Mouse (Mus musculus) small intestine, adult 2 months (tissue): Measurements from ENCODE around the gene Mark3. TPM values are rescaled to one million over a fixed set of nuclear protein-coding genes. Genes with fewer than 3 reads are reported as not detected.
"Not testable (repeated sequence)": the region's sequence is repeated elsewhere in the genome, so short reads cannot be mapped to it uniquely, and the experiment has no call there.

Experiments
- H3K27ac ChIP-seq: fragments of 200-500 bp; 2 replicates; pipeline ENCODE4 v1.5.1; 2012; ENCODE audit warnings: low read depth, low read length, control low read depth, inconsistent platforms; ENCODE audit not compliant: insufficient read depth
- H3K27me3 ChIP-seq: fragments of 200-500 bp; 2 replicates; pipeline ENCODE4 v1.6.1; 2012; ENCODE audit warnings: mild to moderate bottlenecking, moderate library complexity, low read length, inconsistent platforms; ENCODE audit not compliant: control insufficient read depth, insufficient read depth
- H3K36me3 ChIP-seq: fragments of 200-500 bp; 2 replicates; pipeline ENCODE4 v1.6.1; 2012; ENCODE audit warnings: mild to moderate bottlenecking, low read length, control low read depth, inconsistent platforms; ENCODE audit not compliant: control insufficient read depth, insufficient read depth
- H3K4me1 ChIP-seq: fragments of 200-500 bp; 2 replicates; pipeline ENCODE4 v1.6.1; 2012; ENCODE audit warnings: low read length, inconsistent platforms, mixed read lengths; ENCODE audit not compliant: control insufficient read depth, insufficient read depth, insufficient read length
- H3K4me3 ChIP-seq: fragments of 200-500 bp; 2 replicates; pipeline ENCODE4 v1.5.1; 2012; ENCODE audit warnings: low read depth, mild to moderate bottlenecking, control low read depth, inconsistent platforms, low read length, moderate library complexity
- CTCF ChIP-seq: fragments of 200-500 bp; IDR thresholded peaks from 2 replicates; pipeline ENCODE4 v1.5.1; 2012; ENCODE audit warnings: low read depth, mild to moderate bottlenecking, control low read depth, inconsistent platforms, low read length, moderate library complexity, mixed read lengths; ENCODE audit not compliant: insufficient replicate concordance, insufficient read length; ENCODE audit errors: extremely low read depth
- POLR2A ChIP-seq: fragments of 200-500 bp; IDR thresholded peaks from 2 replicates; pipeline ENCODE4 v1.6.1; 2012; ENCODE audit warnings: low read depth, mild to moderate bottlenecking, control low read depth, inconsistent platforms, low read length, moderate library complexity
- WGBS: fragments of 180-500 bp; shearing (Covaris S2); methylation state at CpG from one replicate; pipeline ENCODE4 v1.1.7; 2018; 5-methylcytosine and 5-hydroxymethylcytosine counted together
- polyA plus RNA-seq: library from polyadenylated mRNA; depleted of rRNA; stranded (reverse); fragments of >200 nt; gene quantifications from 2 replicates; pipeline ENCODE4 v1.2.3, GENCODE M21; 2012

The Mark3 gene
- polyA plus RNA-seq, 1 experiment: 19.3 TPM

DNA sequence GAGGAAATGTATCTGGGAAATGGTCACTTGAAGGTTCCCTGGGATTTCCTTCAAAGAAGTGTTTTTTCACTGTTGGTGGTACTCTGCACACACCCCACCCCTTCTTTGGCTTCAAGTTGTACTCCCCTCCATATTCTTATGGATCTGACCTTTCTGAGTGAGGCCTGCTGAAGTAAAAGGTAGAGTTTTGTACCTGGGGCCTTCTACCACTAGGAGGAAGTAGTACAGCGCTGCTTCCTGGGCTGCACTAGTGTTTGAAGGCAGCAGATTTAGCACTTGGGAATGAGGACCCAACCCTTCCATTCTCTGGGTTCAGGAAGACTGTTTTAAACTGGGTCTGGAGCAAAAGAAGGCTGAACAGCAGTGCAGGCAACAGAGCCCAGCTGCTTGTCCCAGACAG, 23.6 kb upstream of the Mark3 start:
- Histone ChIP-seq H3K36me3 (peaks cover 17% of the 10 kb centered on the region), H3K27me3 (no peaks in the 10 kb centered on the region), H3K27ac (no peak overlapping the region), H3K4me3 (no peak overlapping the region), H3K4me1 (no peaks in the 10 kb centered on the region)
- WGBS: 49% methylated on average over 1 of the region's 1 CpGs
- TF ChIP-seq POLR2A: no peak
- TF ChIP-seq CTCF: no peak

GRCm38 (mm10) chr12:111552342-111552741, 22.0 kb upstream of the Mark3 start:
- 68% methylated on average over 8 of the region's 8 CpGs for WGBS
- H3K27me3 ChIP-seq: no peaks in the 10 kb centered on the region
- H3K36me3 ChIP-seq: peaks cover 8% of the 10 kb centered on the region
- no peak overlapping the region for H3K4me3 ChIP-seq
- no peaks in the 10 kb centered on the region for H3K4me1 ChIP-seq
- no peak overlapping the region for H3K27ac ChIP-seq
- TF ChIP-seq POLR2A (no peak), CTCF (no peak)

DNA sequence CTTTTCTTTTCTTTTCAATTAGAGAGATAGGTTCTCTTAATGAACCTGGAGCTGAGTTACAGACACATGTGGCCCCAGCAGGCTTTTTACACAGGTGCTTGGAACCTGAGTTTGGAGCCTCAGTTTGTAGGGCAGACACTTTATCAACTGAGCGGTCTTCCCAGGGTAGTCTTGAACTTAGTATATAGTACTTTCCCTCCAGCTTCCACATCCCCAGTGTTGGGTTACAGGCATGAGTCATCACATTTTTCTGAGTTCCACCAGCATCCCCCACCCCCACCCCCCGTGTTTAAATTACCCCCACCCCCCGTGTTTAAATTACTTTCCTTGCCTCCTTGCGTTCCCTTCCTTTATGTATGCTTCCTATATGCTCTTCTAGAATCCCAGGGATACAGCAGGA, 19.0 kb upstream of the Mark3 start:
- no peaks in the 10 kb centered on the region; the same call in 1 of the 2 replicates for H3K4me1 ChIP-seq
- H3K27me3 ChIP-seq: no peaks in the 10 kb centered on the region
- TF ChIP-seq CTCF (no peak), POLR2A (no peak)
- no peaks in the 10 kb centered on the region for H3K36me3 ChIP-seq
- no peak overlapping the region for H3K27ac ChIP-seq
- H3K4me3 ChIP-seq: no peak overlapping the region
- 61% methylated on average over 4 of the region's 4 CpGs for WGBS

GRCm38 (mm10) chr12:111555893-111556292, 18.4 kb upstream of the Mark3 start:
- H3K27me3 ChIP-seq, H3K4me3 ChIP-seq, H3K36me3 ChIP-seq, H3K4me1 ChIP-seq, H3K27ac ChIP-seq: not testable (repeated sequence)
- WGBS: 82% methylated on average over 5 of the region's 5 CpGs

DNA sequence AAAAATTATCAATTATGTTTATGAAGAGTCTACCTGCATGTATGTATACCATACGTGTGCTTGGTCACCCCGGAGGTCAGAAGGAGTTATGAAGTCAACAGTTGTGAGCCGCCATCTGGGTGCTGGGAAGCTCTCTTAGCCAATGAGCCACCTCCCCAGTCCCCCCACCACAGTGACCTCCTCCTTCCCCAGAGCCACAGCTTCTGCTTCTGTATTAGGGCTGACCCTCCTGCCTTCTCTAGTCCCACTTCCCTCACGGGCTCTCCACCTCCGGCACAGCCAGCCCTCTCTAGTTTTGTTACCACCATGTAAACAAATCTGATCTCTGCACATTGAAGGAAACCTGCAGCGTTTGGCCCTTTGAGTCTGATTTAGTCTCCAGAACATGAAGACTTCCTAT, 16.8 kb upstream of the Mark3 start:
- TF ChIP-seq CTCF (no peak), POLR2A (no peak)
- 60% methylated on average over 6 of the region's 6 CpGs for WGBS

GRCm38 (mm10) chr12:111558655-111559054, 15.7 kb upstream of the Mark3 start:
- no peak overlapping the region for H3K27ac ChIP-seq
- no peaks in the 10 kb centered on the region; the same call in 1 of the 2 replicates for H3K4me1 ChIP-seq
- H3K27me3 ChIP-seq: no peaks in the 10 kb centered on the region
- no peaks in the 10 kb centered on the region for H3K36me3 ChIP-seq
- no peak overlapping the region for H3K4me3 ChIP-seq
- WGBS: 47% methylated on average over 2 of the region's 2 CpGs
- TF ChIP-seq CTCF (no peak), POLR2A (no peak)

More for the DNA sequence above, 16.8 kb upstream of the Mark3 start:
- no peak overlapping the region for H3K27ac ChIP-seq
- no peaks in the 10 kb centered on the region; the same call in 1 of the 2 replicates for H3K4me1 ChIP-seq
- H3K4me3 ChIP-seq: no peak overlapping the region
- H3K36me3 ChIP-seq: no peaks in the 10 kb centered on the region
- no peaks in the 10 kb centered on the region for H3K27me3 ChIP-seq

- Histone ChIP-seq H3K4me3 (peak overlapping the region; percentile 46), H3K27ac (no peak overlapping the region), H3K36me3 (no peaks in the 10 kb centered on the region), H3K4me1 (no peaks in the 10 kb centered on the region; the same call in 1 of the 2 replicates), H3K27me3 (no peaks in the 10 kb centered on the region)
- TF ChIP-seq POLR2A (no peak), CTCF (no peak)
- WGBS: 35% methylated on average over 18 of the region's 18 CpGs
These were observed 14.6 kb upstream of the Mark3 start for GRCm38 (mm10) chr12:111559647-111560258.
